Mouse (Mus musculus) bone marrow, adult 2 months (tissue): ENCODE data around the gene Ern1.

Experiments used
- CTCF ChIP-seq: fragments of 200-500 bp; IDR thresholded peaks from 2 replicates; pipeline ENCODE4 v1.5.1; 2011; ENCODE audit warnings: low read length, control low read depth; ENCODE audit not compliant: control insufficient read depth, insufficient read depth
- POLR2A ChIP-seq: fragments of 200-500 bp; IDR thresholded peaks from 2 replicates; pipeline ENCODE4 v1.6.1; 2011; ENCODE audit warnings: low read depth, mild to moderate bottlenecking, control low read depth, low read length, borderline replicate concordance; ENCODE audit not compliant: control insufficient read depth

- TF ChIP-seq CTCF (no peak), POLR2A (no peak)
Observed at GRCm38 (mm10) chr11:106480530-106480885, 7.1 kb downstream of the Ern1 start.
